Mouse (Mus musculus) limb, embryonic 14.5 days (tissue): ENCODE data around the gene Epb41. TPM values are rescaled to one million over a fixed set of nuclear protein-coding genes. Genes with fewer than 3 reads are reported as not detected.

ENCODE experiments used
- ATAC-seq: fragments of 200-750 bp; cut with Nextera tagmentation; 2 replicates; pipeline ENCODE4 v1.8.0; 2017; ENCODE audit warnings: low read depth, moderate number of reproducible peaks, moderate TSS enrichment; ENCODE audit not compliant: low FRiP score
- DNase-seq: peaks from one replicate; pipeline ENCODE4 v3.0.0-alpha.2; 2015; ENCODE audit warnings: low spot score
- H3K27ac ChIP-seq: fragments of 300-500 bp; sonication (generic); replicated peaks from 2 replicates; pipeline ENCODE4 v1.5.1; 2014; ENCODE audit warnings: low read depth, mild to moderate bottlenecking, low read length, moderate library complexity, mixed read lengths
- H3K27me3 ChIP-seq: fragments of 300-500 bp; sonication (generic); 2 replicates; pipeline ENCODE4 v1.6.1; 2014; ENCODE audit warnings: low read length, mixed read lengths; ENCODE audit not compliant: control insufficient read depth, insufficient read depth
- H3K36me3 ChIP-seq: fragments of 300-500 bp; sonication (generic); 2 replicates; pipeline ENCODE4 v1.6.1; 2014; ENCODE audit warnings: mild to moderate bottlenecking, low read length, moderate library complexity, mixed read lengths; ENCODE audit not compliant: control insufficient read depth, insufficient read depth
- H3K4me1 ChIP-seq: fragments of 300-500 bp; sonication (generic); 2 replicates; pipeline ENCODE4 v1.6.1; 2014; ENCODE audit warnings: antibody characterized with exemption, low read length, mixed read lengths; ENCODE audit not compliant: control insufficient read depth, insufficient read depth
- H3K4me2 ChIP-seq: fragments of 300-500 bp; sonication (generic); replicated peaks from 2 replicates; pipeline ENCODE4 v1.6.1; 2014; ENCODE audit warnings: low read depth, mild to moderate bottlenecking, low read length, moderate library complexity; ENCODE audit not compliant: severe bottlenecking
- H3K4me3 ChIP-seq: fragments of 300-500 bp; sonication (generic); replicated peaks from 2 replicates; pipeline ENCODE4 v1.5.1; 2014; ENCODE audit warnings: low read length
- H3K9ac ChIP-seq: fragments of 300-500 bp; sonication (generic); 2 replicates; pipeline ENCODE4 v1.6.1; 2014; ENCODE audit warnings: mild to moderate bottlenecking, low read depth, low read length, moderate library complexity; ENCODE audit not compliant: severe bottlenecking
- H3K9me3 ChIP-seq: fragments of 300-500 bp; sonication (generic); 2 replicates; pipeline ENCODE4 v1.6.1; 2016; ENCODE audit warnings: low read length; ENCODE audit not compliant: control insufficient read depth
- POLR2A ChIP-seq: fragments of 200-500 bp; IDR thresholded peaks from 2 replicates; pipeline ENCODE4 v1.8.0; 2012; ENCODE audit warnings: inconsistent platforms, mild to moderate bottlenecking, moderate library complexity, borderline replicate concordance; ENCODE audit not compliant: insufficient read depth, insufficient read length; ENCODE audit errors: extremely low read depth
- WGBS: fragments of 180-500 bp; shearing (Covaris S2); extraction: QIAGEN DNeasy Blood & Tissue Kit; methylation state at CpG from one replicate; pipeline ENCODE4 v1.1.7; 2014; 5-methylcytosine and 5-hydroxymethylcytosine counted together
- polyA plus RNA-seq, 2 experiments: library from polyadenylated mRNA; depleted of rRNA in 1 of 2; stranded (reverse) in 1 of 2; unstranded in 1 of 2; fragments of >200 nt; fragmentation: Nextera tagmentation in 1 of 2; extraction: Ambion mirVana in 1 of 2; gene quantifications; 2 replicates each; pipeline versions ENCODE4 v1.2.1 to v1.2.3; 2012 to 2014

Epb41 gene
- polyA plus RNA-seq, 2 experiments = 60.6 to 76.4 TPM

DNA sequence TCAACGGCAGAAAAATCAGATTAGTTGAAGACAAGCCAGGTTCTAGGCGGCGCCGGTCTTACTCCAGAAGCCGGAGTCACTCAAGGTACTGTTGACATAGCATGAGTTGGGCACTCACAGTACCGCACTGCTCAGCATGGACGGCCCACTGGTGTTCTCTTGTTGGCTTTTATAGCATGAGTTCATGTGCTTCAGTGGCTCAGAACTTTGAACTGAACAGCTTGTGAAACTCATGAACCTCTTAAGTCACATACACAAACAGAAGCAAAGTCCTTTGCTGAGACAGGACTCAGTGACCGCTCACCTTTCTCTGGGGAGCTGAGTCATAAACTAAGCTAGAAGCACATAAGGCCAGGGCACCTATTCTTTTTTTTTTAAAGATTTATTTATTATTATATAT, 177.3 kb downstream of the Epb41 start:
- ATAC-seq = no peak
- peaks cover 81% of the 10 kb centered on the region for H3K36me3 ChIP-seq
- no peak for TF ChIP-seq POLR2A
- H3K9me3 ChIP-seq = no peaks in the 10 kb centered on the region
- H3K27ac ChIP-seq = no peak overlapping the region
- no peaks in the 10 kb centered on the region for H3K27me3 ChIP-seq
- WGBS = 92% methylated on average over 8 of the region's 8 CpGs
- no peak for DNase-seq
- H3K4me3 ChIP-seq = no peak overlapping the region
- H3K9ac ChIP-seq = no peak overlapping the region
- H3K4me1 ChIP-seq = no peaks in the 10 kb centered on the region
- H3K4me2 ChIP-seq = no peak overlapping the region

- no peak for TF ChIP-seq POLR2A
- WGBS = 93% methylated on average over 5 of the region's 5 CpGs
- H3K27me3 ChIP-seq = no peaks in the 10 kb centered on the region
- no peak overlapping the region for H3K4me3 ChIP-seq
- no peak for ATAC-seq
- no peak overlapping the region for H3K9ac ChIP-seq
- H3K36me3 ChIP-seq = peaks cover 82% of the 10 kb centered on the region
- DNase-seq = no peak
- H3K4me1 ChIP-seq = no peaks in the 10 kb centered on the region
- no peak overlapping the region for H3K27ac ChIP-seq
- no peak overlapping the region for H3K4me2 ChIP-seq
- H3K9me3 ChIP-seq = no peaks in the 10 kb centered on the region
Measured at GRCm38 (mm10) chr4:131897109-131897508, 178.0 kb downstream of the Epb41 start.

DNA sequence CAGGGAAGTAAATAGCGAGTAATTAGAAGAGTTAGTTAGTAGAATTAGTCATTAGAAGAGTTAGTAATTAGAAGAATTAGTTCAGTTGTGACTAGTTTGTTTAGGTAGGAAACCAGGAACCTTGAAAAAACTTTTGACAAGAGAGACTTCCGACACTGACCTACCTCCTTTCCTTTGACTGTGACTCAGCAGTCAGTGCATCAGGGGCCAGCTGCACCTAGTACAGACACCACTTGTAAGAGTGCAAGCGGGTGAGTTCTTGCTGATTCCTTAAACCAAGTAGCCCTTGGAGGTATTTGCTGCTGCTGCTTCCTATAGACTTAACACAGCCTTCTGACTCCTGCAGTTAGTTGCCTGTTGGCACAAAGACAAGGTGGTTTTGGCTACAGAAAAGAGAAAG, 184.4 kb downstream of the Epb41 start:
- no peaks in the 10 kb centered on the region for H3K9me3 ChIP-seq
- TF ChIP-seq POLR2A = no peak
- ATAC-seq (no peak), DNase-seq (no peak)
- peaks cover 69% of the 10 kb centered on the region for H3K36me3 ChIP-seq
- H3K4me2 ChIP-seq = no peak overlapping the region
- no peaks in the 10 kb centered on the region for H3K4me1 ChIP-seq
- WGBS = 84% methylated on average over 3 of the region's 3 CpGs
- no peaks in the 10 kb centered on the region for H3K27me3 ChIP-seq
- no peak overlapping the region for H3K9ac ChIP-seq
- H3K4me3 ChIP-seq = no peak overlapping the region
- no peak overlapping the region for H3K27ac ChIP-seq

GRCm38 (mm10) chr4:131888564-131888963, 186.6 kb downstream of the Epb41 start:
- no peak for TF ChIP-seq POLR2A
- Histone ChIP-seq H3K36me3 (peaks cover 67% of the 10 kb centered on the region), H3K9ac (no peak overlapping the region), H3K4me1 (no peaks in the 10 kb centered on the region), H3K27me3 (no peaks in the 10 kb centered on the region), H3K27ac (no peak overlapping the region), H3K4me2 (no peak overlapping the region), H3K9me3 (no peaks in the 10 kb centered on the region), H3K4me3 (no peak overlapping the region)
- 84% methylated on average over 1 of the region's 1 CpGs for WGBS
- ATAC-seq (no peak), DNase-seq (no peak)

DNA sequence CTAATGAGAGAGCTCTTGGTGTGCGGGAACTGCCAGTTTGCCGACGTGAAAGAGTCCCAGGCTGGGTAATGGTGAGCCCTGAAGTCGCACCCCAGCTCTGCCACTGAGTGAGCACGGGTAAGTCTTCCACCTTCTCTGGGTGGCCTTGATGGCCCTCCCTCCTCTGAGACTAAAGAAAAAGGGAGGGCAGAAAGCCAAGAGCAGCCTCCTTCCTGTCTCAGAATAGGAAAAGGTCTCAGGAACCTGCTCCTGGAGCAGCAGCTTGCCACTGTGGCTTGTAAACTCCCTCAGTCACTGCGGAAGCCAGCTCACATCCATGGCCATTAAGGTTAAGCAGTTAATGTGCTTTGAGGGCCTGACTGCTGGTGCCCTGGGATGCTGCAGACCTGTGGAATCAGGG, 189.7 kb downstream of the Epb41 start:
- Histone ChIP-seq H3K27me3 (no peaks in the 10 kb centered on the region), H3K36me3 (peaks cover 40% of the 10 kb centered on the region), H3K9ac (no peak overlapping the region), H3K4me2 (no peak overlapping the region), H3K4me1 (no peaks in the 10 kb centered on the region), H3K4me3 (no peak overlapping the region), H3K9me3 (no peaks in the 10 kb centered on the region), H3K27ac (no peak overlapping the region)
- no peak for TF ChIP-seq POLR2A
- DNase-seq = no peak
- no peak for ATAC-seq
- 72% methylated on average over 6 of the region's 6 CpGs for WGBS

DNA sequence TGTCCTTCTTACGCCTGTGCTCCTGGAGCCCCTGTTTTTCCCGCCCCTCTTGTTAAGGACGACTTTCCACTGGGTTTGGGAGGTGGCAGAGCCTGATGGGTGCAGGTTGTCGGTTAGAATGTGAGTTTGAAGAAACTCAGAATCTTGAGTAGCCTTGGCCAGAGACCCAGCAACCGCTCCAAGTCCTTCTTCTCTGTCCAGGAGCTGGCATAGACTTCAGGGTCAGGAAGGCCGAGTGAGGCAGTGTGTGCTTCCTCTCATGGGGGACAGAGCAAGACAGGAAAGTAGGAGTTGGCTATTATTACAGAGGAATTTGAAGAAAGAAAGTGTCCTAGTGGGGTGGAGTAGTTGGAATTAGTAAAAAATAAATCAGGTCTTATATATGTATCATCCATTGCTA, 191.6 kb downstream of the Epb41 start:
- ATAC-seq = no peak
- TF ChIP-seq POLR2A = no peak
- peaks cover 6% of the 10 kb centered on the region; the same call in 1 of the 2 replicates for H3K4me1 ChIP-seq

More for the DNA sequence above, 191.6 kb downstream of the Epb41 start:
- Histone ChIP-seq H3K4me2 (no peak overlapping the region), H3K27ac (no peak overlapping the region), H3K9ac (no peak overlapping the region), H3K36me3 (peaks cover 34% of the 10 kb centered on the region), H3K27me3 (no peaks in the 10 kb centered on the region), H3K9me3 (no peaks in the 10 kb centered on the region), H3K4me3 (no peak overlapping the region)
- 71% methylated on average over 6 of the region's 6 CpGs for WGBS
- no peak for DNase-seq
